Mouse (Mus musculus): Measurements from ENCODE around the gene BC100530. TPM values are rescaled to one million over a fixed set of nuclear protein-coding genes. Genes with fewer than 3 reads are reported as not detected.
"Not testable (repeated sequence)": the region's sequence is repeated elsewhere in the genome, so short reads cannot be mapped to it uniquely, and the experiment has no call there.

BC100530 gene
- not detected for total RNA-seq (2021)
- long read RNA-seq, experiment 1, result 0 reads
- long read RNA-seq, experiment 2, result 0 reads

DNA sequence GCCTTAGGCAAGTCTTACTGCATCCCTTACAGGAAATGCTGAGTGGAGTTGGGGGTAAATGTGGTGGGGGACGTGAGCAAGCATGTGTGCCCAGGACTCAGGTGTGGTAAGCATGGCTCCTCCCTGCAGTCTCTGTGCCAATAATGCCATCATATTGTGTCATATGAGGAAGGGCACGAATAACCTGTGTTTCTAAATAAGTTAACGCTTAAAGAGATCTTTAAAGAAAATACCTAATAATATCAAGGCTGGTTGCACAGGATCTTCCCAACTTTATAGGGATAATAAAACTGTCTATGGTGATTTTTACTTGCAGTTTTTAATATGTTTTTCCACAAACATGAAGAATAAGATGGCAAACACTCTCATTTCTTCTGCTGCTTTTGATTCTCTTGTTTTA is at the start of gene BC100530:
Gene BC100530, minus strand, starts transcription at position 101 of the 400 bp plus-strand sequence.
- DNase-seq, result not testable (repeated sequence)

- no peak for DNase-seq
Observed at GRCm38 (mm10) chr16:36408357-36408756, 40.8 kb upstream of the BC100530 start, which contains the start of gene Stfa2. TSS of gene Stfa2 (minus strand) at chr16:36408457.

GRCm38 (mm10) chr16:36389060-36389459 is 21.5 kb upstream of the BC100530 start:
- no peak for DNase-seq

DNA sequence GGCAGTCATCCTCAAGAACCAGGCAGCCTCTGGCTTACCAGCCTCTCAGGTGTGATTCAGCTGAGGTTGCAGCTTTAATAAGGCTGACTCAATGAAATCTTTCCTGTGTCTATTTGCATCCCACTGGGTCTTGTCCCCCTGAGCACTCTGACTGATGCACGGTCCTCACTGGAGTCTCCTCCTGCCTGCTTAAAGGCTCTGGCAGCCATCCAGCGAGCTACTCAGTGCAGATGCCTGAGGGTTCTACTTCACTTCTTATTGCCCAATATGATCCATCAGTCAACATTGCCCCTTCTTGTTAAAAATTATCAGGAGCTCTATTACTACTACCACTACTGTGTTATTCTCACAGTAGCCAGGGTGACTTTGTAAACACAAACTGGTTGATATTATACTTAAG is 30.4 kb downstream of the BC100530 start:
- DNase-seq, result no peak

DNA sequence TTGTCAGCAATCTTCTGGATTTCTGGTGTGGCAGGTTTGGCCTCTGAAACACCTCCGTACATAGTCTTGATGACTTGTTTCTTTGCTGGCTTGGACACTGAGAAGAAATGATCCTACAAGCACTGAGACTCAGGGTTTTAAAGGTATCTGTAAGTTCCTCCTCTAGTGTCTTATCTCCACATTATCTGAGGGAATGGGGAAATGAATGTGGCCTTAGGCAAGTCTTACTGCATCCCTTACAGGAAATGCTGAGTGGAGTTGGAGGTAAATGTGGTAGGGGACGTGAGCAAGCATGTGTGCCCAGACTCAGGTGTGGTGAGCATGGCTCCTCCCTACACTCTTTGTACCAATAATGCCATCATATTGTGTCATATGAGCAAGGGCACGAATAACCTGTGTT is 33.3 kb downstream of the BC100530 start, which contains the start of gene BC117090:
Gene BC117090, minus strand, starts transcription at position 101 of the 400 bp plus-strand sequence.
- no peak for DNase-seq

DNA sequence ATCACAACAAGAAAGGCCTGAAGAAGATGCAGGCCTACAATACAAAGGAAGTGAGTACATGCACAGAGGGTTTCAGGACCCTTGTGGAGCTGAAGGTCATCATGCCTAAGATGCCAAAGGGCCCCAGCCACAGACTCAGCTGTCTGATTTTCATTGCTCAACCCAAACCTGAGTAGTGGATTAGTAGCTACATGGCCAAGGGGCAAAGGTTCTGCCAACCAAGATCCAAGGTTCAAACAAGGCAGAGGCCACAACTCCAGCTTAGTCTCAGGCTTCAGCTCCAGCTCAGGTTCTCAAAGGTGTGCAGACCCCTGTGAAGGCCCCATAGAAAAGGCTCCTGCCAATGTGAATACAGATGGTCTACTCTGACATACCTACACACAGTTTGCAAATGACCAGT is 48.3 kb downstream of the BC100530 start:
- DNase-seq, result no peak

GRCm38 (mm10) chr16:36316111-36316510 is 51.4 kb downstream of the BC100530 start:
- not testable (repeated sequence) for DNase-seq

Other genes starting within 250 kb of the BC100530 start
- gene Csta1, start 236.5 kb downstream of the BC100530 start, total RNA-seq (2021), result not detected
- not detected for gene Stfa2l1, start 210.9 kb downstream of the BC100530 start, total RNA-seq (2021)
- not detected for gene Gm5483, start 183.5 kb downstream of the BC100530 start, total RNA-seq (2021)
- not detected for gene Gm5416, start 157.3 kb downstream of the BC100530 start, total RNA-seq (2021)
- not detected for gene 2010005H15Rik, start 146.3 kb downstream of the BC100530 start, total RNA-seq (2021)
- not detected for gene Stfa1, start 90.8 kb downstream of the BC100530 start, total RNA-seq (2021)
- not detected for gene BC117090, start 33.4 kb downstream of the BC100530 start, total RNA-seq (2021)
- gene Stfa2, start 40.7 kb upstream of the BC100530 start, total RNA-seq (2021), result not detected
- not detected for gene Stfa3, start 87.6 kb upstream of the BC100530 start, total RNA-seq (2021)
- gene Casr, start 194.4 kb upstream of the BC100530 start, total RNA-seq (2021), result under 1 TPM; 0.43 to 0.94 TPM

Data from gastrocnemius, postnatal 25 days (tissue).